Mouse (Mus musculus): ENCODE measurements around the gene Olfr1129. TPM values are rescaled to one million over a fixed set of nuclear protein-coding genes. Genes with fewer than 3 reads are reported as not detected.
"Not testable (repeated sequence)": the region's sequence is repeated elsewhere in the genome, so short reads cannot be mapped to it uniquely, and the experiment has no call there.

The Olfr1129 gene
- not detected in 2 replicates for total RNA-seq (2017)

DNA sequence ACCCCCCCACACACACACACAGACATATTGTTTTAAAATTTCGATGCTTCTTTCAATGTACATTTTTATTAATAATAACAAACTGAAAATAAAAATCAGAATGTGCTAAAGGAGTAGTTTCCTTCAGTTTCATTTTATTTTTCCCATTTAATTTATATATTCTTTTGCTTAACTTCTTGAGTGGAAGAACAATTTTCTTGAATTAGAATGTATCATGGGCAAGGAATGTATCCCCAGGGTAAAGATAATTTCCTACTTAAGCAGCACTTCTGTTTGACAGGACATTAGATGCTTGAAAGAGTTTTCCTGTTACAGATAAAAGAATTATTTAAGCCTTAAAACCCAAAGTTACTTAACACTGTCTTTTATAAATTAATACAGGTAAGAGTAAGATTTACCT, at the start of gene Olfr1129:
Gene Olfr1129 (plus strand): TSS at position 301 of the 400 bp plus-strand sequence.
- not testable (repeated sequence) for ATAC-seq (replicated peaks; ENCODE audit: low read depth, poor library complexity, severe bottlenecking)

- ATAC-seq (replicated peaks; ENCODE audit: low read depth, poor library complexity, severe bottlenecking): not testable (repeated sequence)
Observed at GRCm38 (mm10) chr2:87525899-87526616, 47.6 kb upstream of the Olfr1129 start.

DNA sequence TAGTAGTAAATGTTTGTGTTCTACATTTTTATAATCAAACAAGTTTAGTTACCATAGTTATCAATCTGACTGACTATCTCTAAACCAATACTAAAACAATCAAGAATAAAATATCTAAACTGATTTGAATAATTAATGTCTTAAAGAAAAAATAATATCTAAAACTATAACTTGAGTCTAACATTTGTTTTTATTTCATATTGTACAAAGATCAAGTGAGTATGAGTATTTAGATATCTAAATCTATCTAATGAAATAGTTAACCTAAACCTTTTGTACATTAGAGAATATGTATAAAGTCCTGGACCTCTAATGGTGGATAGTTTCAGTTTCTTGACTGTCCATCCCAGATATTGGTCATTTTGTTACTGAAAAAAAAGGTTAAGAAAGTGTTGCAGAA, 42.2 kb upstream of the Olfr1129 start, which contains the start of gene Olfr153:
Gene Olfr153 (plus strand): TSS at position 301 of the 400 bp plus-strand sequence.
- ATAC-seq (replicated peaks; ENCODE audit: low read depth, poor library complexity, severe bottlenecking): no peak

DNA sequence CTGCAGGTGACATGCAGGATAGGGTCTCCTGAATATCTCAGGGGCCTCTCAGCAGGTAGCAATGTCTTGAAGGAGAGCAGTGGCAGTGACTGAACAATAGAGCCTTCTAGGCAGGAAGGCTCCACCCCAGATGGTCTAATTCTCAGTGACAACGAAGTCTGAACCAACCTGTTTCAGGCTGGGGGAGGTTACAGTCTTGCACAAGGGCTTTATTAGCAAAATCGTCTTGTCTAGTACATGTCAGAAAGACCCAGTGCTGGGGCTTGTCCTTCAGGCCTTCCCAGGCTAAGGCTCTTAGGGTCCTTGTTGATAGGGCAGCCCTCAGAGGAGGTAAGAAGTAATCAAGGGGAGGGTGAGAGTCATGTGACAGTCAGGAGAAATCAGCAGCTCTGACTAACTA, 38.9 kb upstream of the Olfr1129 start:
- ATAC-seq (replicated peaks; ENCODE audit: low read depth, poor library complexity, severe bottlenecking): no peak

DNA sequence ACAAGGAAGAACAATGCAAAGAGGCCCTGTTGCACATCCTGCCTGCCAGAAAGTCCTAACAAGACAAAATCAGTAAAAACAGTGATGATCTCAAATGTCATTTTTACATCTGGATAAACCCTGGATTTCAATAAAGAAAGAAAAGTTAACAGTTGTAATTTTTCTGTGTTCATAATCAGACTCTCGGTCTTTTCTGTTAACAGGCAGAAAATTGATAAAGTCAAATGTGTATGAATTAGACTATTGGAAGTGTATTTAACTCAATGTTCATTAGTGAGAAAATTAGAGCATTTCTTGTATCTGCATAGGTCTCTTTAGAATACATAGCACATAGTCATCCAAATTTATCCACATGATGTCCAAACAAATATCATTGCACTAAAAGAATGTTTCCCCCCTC, 28.3 kb upstream of the Olfr1129 start, which contains the start of gene Olfr1128:
Gene Olfr1128 (minus strand): TSS at position 101 of the 400 bp plus-strand sequence.
- no peak for ATAC-seq (replicated peaks; ENCODE audit: low read depth, poor library complexity, severe bottlenecking)

DNA sequence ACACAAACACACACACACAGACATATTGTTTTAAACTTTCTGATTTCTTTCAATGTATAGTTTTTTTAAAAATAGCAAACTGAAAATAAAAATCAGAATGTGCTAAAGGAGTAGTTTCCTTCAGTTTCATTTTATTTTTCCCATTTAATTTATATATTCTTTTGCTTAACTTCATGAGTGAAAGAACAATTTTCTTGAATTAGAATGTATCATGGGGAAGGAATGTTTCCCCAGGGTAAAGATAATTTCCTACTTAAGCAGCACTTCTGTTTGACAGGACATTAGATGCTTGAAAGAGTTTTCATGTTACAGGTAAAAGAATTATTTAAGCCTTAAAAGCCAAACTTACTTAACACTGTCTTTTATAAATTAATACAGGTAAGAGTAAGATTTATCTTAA, 32.2 kb downstream of the Olfr1129 start, which contains the start of gene Olfr1130:
Gene Olfr1130 (plus strand): TSS at position 301 of the 400 bp plus-strand sequence.
- ATAC-seq (replicated peaks; ENCODE audit: low read depth, poor library complexity, severe bottlenecking): not testable (repeated sequence)

DNA sequence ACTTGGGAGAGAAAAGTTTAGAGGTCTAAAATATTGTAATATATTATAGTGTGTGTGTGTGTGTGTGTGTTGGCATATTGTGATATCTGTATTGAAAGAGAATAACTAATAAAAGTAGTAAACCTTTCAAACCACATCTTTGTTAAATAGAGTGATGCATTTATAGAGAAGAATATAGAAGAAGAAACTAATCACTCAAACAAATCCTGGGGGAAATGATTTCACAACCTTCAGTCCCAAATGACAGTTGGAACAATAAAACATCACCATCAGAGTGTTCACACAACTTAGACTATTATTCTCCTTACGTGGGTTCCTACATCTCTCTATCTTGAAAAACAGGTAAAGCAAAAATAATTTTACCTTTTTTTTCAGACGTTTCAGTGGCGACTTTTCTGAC, 53.1 kb downstream of the Olfr1129 start, which contains the start of gene Olfr1131:
Gene Olfr1131 (plus strand): TSS at position 301 of the 400 bp plus-strand sequence.
- no peak for ATAC-seq (replicated peaks; ENCODE audit: low read depth, poor library complexity, severe bottlenecking)

Other genes with a start within 250 kb of the Olfr1129 start
- gene Olfr1120, start 219.1 kb upstream of the Olfr1129 start, total RNA-seq (2017): not detected in 2 replicates
- gene Olfr1121, start 204.0 kb upstream of the Olfr1129 start, total RNA-seq (2017): not detected in 2 replicates
- gene Olfr1122, start 188.1 kb upstream of the Olfr1129 start, total RNA-seq (2017): not detected in 2 replicates
- gene Olfr1123, start 157.3 kb upstream of the Olfr1129 start, total RNA-seq (2017): not detected in 2 replicates
- gene Olfr1124, start 143.6 kb upstream of the Olfr1129 start, total RNA-seq (2017): not detected in 2 replicates
- gene Olfr1126, start 119.9 kb upstream of the Olfr1129 start, total RNA-seq (2017): not detected in 2 replicates
- gene Pramel7, start 76.8 kb upstream of the Olfr1129 start, total RNA-seq (2017): not detected in 2 replicates
- gene Pramel6, start 67.3 kb upstream of the Olfr1129 start, total RNA-seq (2017): not detected in 2 replicates
- gene Olfr153, start 42.1 kb upstream of the Olfr1129 start, total RNA-seq (2017): not detected in 2 replicates
- not detected in 2 replicates for gene Olfr1128, start 28.4 kb upstream of the Olfr1129 start, total RNA-seq (2017)
- not detected in 2 replicates for gene Olfr1130, start 32.3 kb downstream of the Olfr1129 start, total RNA-seq (2017)
- not detected in 2 replicates for gene Olfr1131, start 53.2 kb downstream of the Olfr1129 start, total RNA-seq (2017)
- gene Olfr1132, start 63.6 kb downstream of the Olfr1129 start, total RNA-seq (2017): not detected in 2 replicates
- not detected in 2 replicates for gene Olfr1133, start 73.5 kb downstream of the Olfr1129 start, total RNA-seq (2017)
- not detected in 2 replicates for gene Olfr1134, start 84.6 kb downstream of the Olfr1129 start, total RNA-seq (2017)
- gene Olfr1135, start 99.8 kb downstream of the Olfr1129 start, total RNA-seq (2017): not detected in 2 replicates
- gene Olfr1136, start 120.0 kb downstream of the Olfr1129 start, total RNA-seq (2017): not detected in 2 replicates
- gene Olfr1137, start 139.3 kb downstream of the Olfr1129 start, total RNA-seq (2017): not detected in 2 replicates
- gene Olfr1138, start 166.1 kb downstream of the Olfr1129 start, total RNA-seq (2017): not detected in 2 replicates
- gene Olfr1140, start 169.8 kb downstream of the Olfr1129 start, total RNA-seq (2017): not detected in 2 replicates
- not detected in 2 replicates for gene Olfr1141, start 180.1 kb downstream of the Olfr1129 start, total RNA-seq (2017)
- gene Olfr152, start 205.6 kb downstream of the Olfr1129 start, total RNA-seq (2017): not detected in 2 replicates
- not detected in 2 replicates for gene Olfr1143, start 226.7 kb downstream of the Olfr1129 start, total RNA-seq (2017)
- not detected in 2 replicates for gene Olfr1145, start 235.9 kb downstream of the Olfr1129 start, total RNA-seq (2017)